Mouse (Mus musculus): ENCODE data around the gene Ear1. TPM values are rescaled to one million over a fixed set of nuclear protein-coding genes. Genes with fewer than 3 reads are reported as not detected.
"Not testable (repeated sequence)": the region's sequence is repeated elsewhere in the genome, so short reads cannot be mapped to it uniquely, and the experiment has no call there.

The Ear1 gene
- not detected in 2 replicates for total RNA-seq (2014; rRNA removed; ENCODE audit: low replicate concordance)
- not detected in 2 replicates for polyA plus RNA-seq (2015; fragmentation: Nextera tagmentation; extraction: Ambion mirVana)

GRCm38 (mm10) chr14:43875417-43875816, at the start of gene Ear1:
TSS of gene Ear1 (minus strand) at chr14:43875517.
- not testable (repeated sequence) for DNase-seq (ENCODE audit: low spot score); H3K27me3 ChIP-seq (ENCODE audit: control insufficient read depth, insufficient read depth, low read length); H3K9me3 ChIP-seq (replicated peaks; ENCODE audit: control insufficient read depth, low read length); H3K27ac ChIP-seq (ENCODE audit: low read depth); H3K36me3 ChIP-seq (replicated peaks; ENCODE audit: control insufficient read depth, insufficient read depth, low read length); H3K9ac ChIP-seq (replicated peaks; ENCODE audit: low read depth, low read length); H3K4me2 ChIP-seq (ENCODE audit: low read depth, low read length); ATAC-seq (ENCODE audit: insufficient read depth, low read depth); H3K4me1 ChIP-seq (ENCODE audit: control insufficient read depth, insufficient read depth); H3K4me3 ChIP-seq (ENCODE audit: low read depth, low read length)
- WGBS = 74% methylated on average over 2 of the region's 3 CpGs

GRCm38 (mm10) chr14:43924688-43925403, 49.5 kb upstream of the Ear1 start, which contains the start of gene Gm8113:
TSS of gene Gm8113 (plus strand) at chr14:43925390.
- DNase-seq (ENCODE audit: low spot score) = peak; percentile 85
- 7% methylated on average over 10 of the region's 10 CpGs for whole genome bisulfite sequencing
- Histone ChIP-seq H3K27ac (ENCODE audit: low read depth) (peak within 1 kb of the TSS; percentile 92), H3K4me3 (ENCODE audit: low read depth, low read length) (peak within 1 kb of the TSS; percentile 61), H3K9ac (replicated peaks; ENCODE audit: low read depth, low read length) (peak within 1 kb of the TSS; percentile 65), H3K4me2 (ENCODE audit: low read depth, low read length) (peak within 1 kb of the TSS; percentile 59)
- not testable (repeated sequence) for H3K9me3 ChIP-seq (replicated peaks; ENCODE audit: control insufficient read depth, low read length); H3K36me3 ChIP-seq (replicated peaks; ENCODE audit: control insufficient read depth, insufficient read depth, low read length); H3K27me3 ChIP-seq (ENCODE audit: control insufficient read depth, insufficient read depth, low read length); H3K4me1 ChIP-seq (ENCODE audit: control insufficient read depth, insufficient read depth)
- ATAC-seq (ENCODE audit: insufficient read depth, low read depth) = peak; percentile 88
- peak; percentile 83 for TF ChIP-seq CTCF (IDR thresholded peaks at IDR 0.05; ENCODE audit: low read depth)

GRCm38 (mm10) chr14:43923459-43923858, 48.1 kb upstream of the Ear1 start, which contains the start of gene Ear10:
TSS of gene Ear10 (minus strand) at chr14:43923559.
- not testable (repeated sequence) for H3K4me3 ChIP-seq (ENCODE audit: low read depth, low read length); H3K9me3 ChIP-seq (replicated peaks; ENCODE audit: control insufficient read depth, low read length); H3K4me2 ChIP-seq (ENCODE audit: low read depth, low read length); H3K4me1 ChIP-seq (ENCODE audit: control insufficient read depth, insufficient read depth); H3K27me3 ChIP-seq (ENCODE audit: control insufficient read depth, insufficient read depth, low read length); H3K27ac ChIP-seq (ENCODE audit: low read depth); DNase-seq (ENCODE audit: low spot score); ATAC-seq (ENCODE audit: insufficient read depth, low read depth); H3K36me3 ChIP-seq (replicated peaks; ENCODE audit: control insufficient read depth, insufficient read depth, low read length); H3K9ac ChIP-seq (replicated peaks; ENCODE audit: low read depth, low read length)
- 68% methylated on average over 3 of the region's 3 CpGs for WGBS

- not testable (repeated sequence) for H3K4me3 ChIP-seq (ENCODE audit: low read depth, low read length); H3K4me2 ChIP-seq (ENCODE audit: low read depth, low read length); H3K9me3 ChIP-seq (replicated peaks; ENCODE audit: control insufficient read depth, low read length); DNase-seq (ENCODE audit: low spot score); ATAC-seq (ENCODE audit: insufficient read depth, low read depth); H3K4me1 ChIP-seq (ENCODE audit: control insufficient read depth, insufficient read depth); H3K36me3 ChIP-seq (replicated peaks; ENCODE audit: control insufficient read depth, insufficient read depth, low read length); H3K27me3 ChIP-seq (ENCODE audit: control insufficient read depth, insufficient read depth, low read length); H3K9ac ChIP-seq (replicated peaks; ENCODE audit: low read depth, low read length); H3K27ac ChIP-seq (ENCODE audit: low read depth)
Measured at GRCm38 (mm10) chr14:43918214-43918613, 42.9 kb upstream of the Ear1 start.

GRCm38 (mm10) chr14:43898577-43898976, 23.3 kb upstream of the Ear1 start:
- not testable (repeated sequence) for H3K4me3 ChIP-seq (ENCODE audit: low read depth, low read length); H3K4me1 ChIP-seq (ENCODE audit: control insufficient read depth, insufficient read depth); H3K27ac ChIP-seq (ENCODE audit: low read depth); ATAC-seq (ENCODE audit: insufficient read depth, low read depth); H3K36me3 ChIP-seq (replicated peaks; ENCODE audit: control insufficient read depth, insufficient read depth, low read length); H3K9ac ChIP-seq (replicated peaks; ENCODE audit: low read depth, low read length); DNase-seq (ENCODE audit: low spot score); H3K27me3 ChIP-seq (ENCODE audit: control insufficient read depth, insufficient read depth, low read length); H3K4me2 ChIP-seq (ENCODE audit: low read depth, low read length); H3K9me3 ChIP-seq (replicated peaks; ENCODE audit: control insufficient read depth, low read length)
- WGBS = 76% methylated on average over 3 of the region's 3 CpGs

GRCm38 (mm10) chr14:43895357-43895756, 20.0 kb upstream of the Ear1 start:
- not testable (repeated sequence) for H3K27me3 ChIP-seq (ENCODE audit: control insufficient read depth, insufficient read depth, low read length); H3K4me3 ChIP-seq (ENCODE audit: low read depth, low read length); DNase-seq (ENCODE audit: low spot score); H3K4me2 ChIP-seq (ENCODE audit: low read depth, low read length); H3K9ac ChIP-seq (replicated peaks; ENCODE audit: low read depth, low read length); H3K36me3 ChIP-seq (replicated peaks; ENCODE audit: control insufficient read depth, insufficient read depth, low read length); ATAC-seq (ENCODE audit: insufficient read depth, low read depth); H3K9me3 ChIP-seq (replicated peaks; ENCODE audit: control insufficient read depth, low read length); H3K4me1 ChIP-seq (ENCODE audit: control insufficient read depth, insufficient read depth); H3K27ac ChIP-seq (ENCODE audit: low read depth)
- WGBS = 33% methylated on average over 1 of the region's 2 CpGs

GRCm38 (mm10) chr14:43891288-43891687, 16.0 kb upstream of the Ear1 start:
- not testable (repeated sequence) for H3K27ac ChIP-seq (ENCODE audit: low read depth); DNase-seq (ENCODE audit: low spot score); H3K27me3 ChIP-seq (ENCODE audit: control insufficient read depth, insufficient read depth, low read length); H3K9ac ChIP-seq (replicated peaks; ENCODE audit: low read depth, low read length); H3K9me3 ChIP-seq (replicated peaks; ENCODE audit: control insufficient read depth, low read length); H3K4me1 ChIP-seq (ENCODE audit: control insufficient read depth, insufficient read depth); H3K36me3 ChIP-seq (replicated peaks; ENCODE audit: control insufficient read depth, insufficient read depth, low read length); H3K4me2 ChIP-seq (ENCODE audit: low read depth, low read length); H3K4me3 ChIP-seq (ENCODE audit: low read depth, low read length); ATAC-seq (ENCODE audit: insufficient read depth, low read depth)
- WGBS = 100% methylated on average over 1 of the region's 1 CpGs

- not testable (repeated sequence) for H3K9me3 ChIP-seq (replicated peaks; ENCODE audit: control insufficient read depth, low read length); H3K36me3 ChIP-seq (replicated peaks; ENCODE audit: control insufficient read depth, insufficient read depth, low read length); ATAC-seq (ENCODE audit: insufficient read depth, low read depth); H3K9ac ChIP-seq (replicated peaks; ENCODE audit: low read depth, low read length); H3K27me3 ChIP-seq (ENCODE audit: control insufficient read depth, insufficient read depth, low read length); H3K27ac ChIP-seq (ENCODE audit: low read depth); DNase-seq (ENCODE audit: low spot score); H3K4me3 ChIP-seq (ENCODE audit: low read depth, low read length); H3K4me1 ChIP-seq (ENCODE audit: control insufficient read depth, insufficient read depth); H3K4me2 ChIP-seq (ENCODE audit: low read depth, low read length)
- 43% methylated on average over 1 of the region's 1 CpGs for WGBS
Measured at GRCm38 (mm10) chr14:43886235-43886634, 10.9 kb upstream of the Ear1 start.

Measured in heart, postnatal 0 days (tissue).